Mouse (Mus musculus): Measurements from ENCODE around the gene 0610030E20Rik.

DNA sequence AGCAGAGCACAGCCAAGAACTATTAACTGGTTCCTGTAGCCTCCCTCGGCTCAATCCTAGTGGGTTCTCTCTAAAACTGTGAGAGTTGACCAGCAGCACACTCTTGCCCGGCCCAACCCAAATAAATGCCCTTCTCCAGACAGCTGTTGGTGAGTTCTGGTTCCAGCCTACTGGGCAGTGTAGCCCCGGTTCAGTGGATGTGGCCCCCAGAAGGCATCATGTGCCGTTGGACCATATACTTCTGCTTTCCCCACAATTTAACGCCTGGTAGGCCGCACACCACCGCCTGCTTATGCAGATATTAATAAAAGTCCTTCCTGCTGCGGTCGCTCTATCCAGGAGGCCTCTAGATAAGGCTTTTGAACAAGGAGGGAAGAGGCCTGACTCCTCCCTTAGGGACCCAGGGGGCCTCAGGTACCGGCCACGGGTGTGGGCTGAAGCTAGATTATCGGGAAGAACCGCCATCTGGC is 42.4 kb downstream of the 0610030E20Rik start:
- TF ChIP-seq CTCF (IDR thresholded peaks at IDR 0.05; ENCODE audit: borderline replicate concordance, control insufficient read depth, extremely low read depth, insufficient read depth, low read length, poor library complexity) (no peak), POLR2A (IDR thresholded peaks at IDR 0.05; ENCODE audit: control insufficient read depth, extremely low read depth, insufficient read depth, low read length, poor library complexity) (peak; percentile 7; the same call in 1 of the 2 replicates)
